Mouse (Mus musculus): Measurements from ENCODE around the gene Ptpn13. TPM values are rescaled to one million over a fixed set of nuclear protein-coding genes. Genes with fewer than 3 reads are reported as not detected.

Gene Ptpn13
- total and polyA plus RNA-seq, 3 experiments: 0.04 TPM; not detected in 2

- Histone ChIP-seq H3K4me3 (replicated peaks in 1 of 3; ENCODE audit: low read depth in 2 of 3, low read length in 2 of 3, poor library complexity in 1 of 3) (no peak overlapping the region), H3K79me2 (replicated peaks; ENCODE audit: control insufficient read depth, extremely low read depth, insufficient read depth, poor library complexity, severe bottlenecking) (no peaks in the 10 kb centered on the region), H3K27ac (ENCODE audit: insufficient read depth, low read depth) (no peak overlapping the region), H3K27me3 (replicated peaks) (no peaks in the 10 kb centered on the region), H3K9me3 (replicated peaks; ENCODE audit: low read length) (no peaks in the 10 kb centered on the region), H3K4me1 (ENCODE audit: control insufficient read depth in 1 of 2, insufficient read depth in 2 of 2) (peaks cover 0 to 9% of the 10 kb centered on the region in 2 experiments; a peak in 2 of 4 replicates), H3K9ac (ENCODE audit: insufficient read depth, low read depth) (no peak overlapping the region), H3K4me2 (ENCODE audit: insufficient read depth, low read depth, poor library complexity, severe bottlenecking) (no peak overlapping the region), H3K36me3 (replicated peaks in 1 of 2; ENCODE audit: control insufficient read depth in 1 of 2, insufficient read depth in 1 of 2, low read length in 1 of 2) (no peaks in the 10 kb centered on the region)
- dilution Hi-C loops (cut with MboI; ENCODE audit: extremely low pct_ligation_motif_present, extremely low pct_unique_long_range_greater_than_20kb, low sequenced_read_pairs) (no loop called here), in situ Hi-C loops (cut with MboI; ENCODE audit: low pct_ligation_motif_present, low pct_unique_long_range_greater_than_20kb, low sequenced_read_pairs) (no loop called here)
- no peak for TF ChIP-seq TBP (conservative IDR thresholded peaks at IDR 0.05; ENCODE audit: low read depth, low read length)
- DNase-seq (ENCODE audit: extremely low read depth): no peak
Observed at GRCm38 (mm10) chr5:103414542-103414941, 10.4 kb upstream of the Ptpn13 start.

DNA sequence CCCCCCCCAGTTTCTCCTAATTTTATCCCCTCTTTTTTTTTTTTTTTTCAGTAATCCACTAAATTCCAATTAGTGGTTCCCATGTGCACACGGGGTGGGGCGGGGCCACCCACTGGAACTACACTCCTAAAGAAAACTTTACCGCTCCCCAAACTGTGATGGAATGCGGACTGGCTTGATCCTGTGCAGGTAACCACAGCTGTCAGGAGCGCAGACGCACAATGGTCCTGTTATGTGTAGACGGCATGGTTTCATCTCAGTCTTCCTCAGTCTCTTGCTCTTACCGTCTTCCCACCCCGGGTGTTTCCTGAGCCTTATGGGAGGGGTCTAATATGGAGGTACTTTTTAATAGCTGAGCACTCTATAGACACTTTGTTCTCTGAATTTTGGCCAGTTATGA is 7.0 kb upstream of the Ptpn13 start:
- dilution Hi-C loops (cut with MboI; ENCODE audit: extremely low pct_ligation_motif_present, extremely low pct_unique_long_range_greater_than_20kb, low sequenced_read_pairs) (no loop called here), in situ Hi-C loops (cut with MboI; ENCODE audit: low pct_ligation_motif_present, low pct_unique_long_range_greater_than_20kb, low sequenced_read_pairs) (no loop called here)
- no peak overlapping the region for H3K4me3 ChIP-seq (replicated peaks in 1 of 3; ENCODE audit: low read depth in 2 of 3, low read length in 2 of 3, poor library complexity in 1 of 3)
- H3K27ac ChIP-seq (ENCODE audit: insufficient read depth, low read depth): no peak overlapping the region
- H3K4me2 ChIP-seq (ENCODE audit: insufficient read depth, low read depth, poor library complexity, severe bottlenecking): no peak overlapping the region
- no peaks in the 10 kb centered on the region for H3K9me3 ChIP-seq (replicated peaks; ENCODE audit: low read length)
- H3K27me3 ChIP-seq (replicated peaks): no peaks in the 10 kb centered on the region
- DNase-seq (ENCODE audit: extremely low read depth): no peak
- TF ChIP-seq MAZ (IDR thresholded peaks at IDR 0.05; ENCODE audit: low read depth, low read length) (no peak), GABPA (IDR thresholded peaks at IDR 0.05; ENCODE audit: insufficient replicate concordance, low read depth, low read length) (no peak), EP300 (IDR thresholded peaks at IDR 0.05; ENCODE audit: low read length) (no peak)
- no peak overlapping the region for H3K9ac ChIP-seq (ENCODE audit: insufficient read depth, low read depth)
- H3K4me1 ChIP-seq (ENCODE audit: control insufficient read depth in 1 of 2, insufficient read depth in 2 of 2): peaks cover 0 to 8% of the 10 kb centered on the region in 2 experiments; a peak in 2 of 4 replicates
- H3K79me2 ChIP-seq (replicated peaks; ENCODE audit: control insufficient read depth, extremely low read depth, insufficient read depth, poor library complexity, severe bottlenecking): no peaks in the 10 kb centered on the region
- no peaks in the 10 kb centered on the region for H3K36me3 ChIP-seq (replicated peaks in 1 of 2; ENCODE audit: control insufficient read depth in 1 of 2, insufficient read depth in 1 of 2, low read length in 1 of 2)

DNA sequence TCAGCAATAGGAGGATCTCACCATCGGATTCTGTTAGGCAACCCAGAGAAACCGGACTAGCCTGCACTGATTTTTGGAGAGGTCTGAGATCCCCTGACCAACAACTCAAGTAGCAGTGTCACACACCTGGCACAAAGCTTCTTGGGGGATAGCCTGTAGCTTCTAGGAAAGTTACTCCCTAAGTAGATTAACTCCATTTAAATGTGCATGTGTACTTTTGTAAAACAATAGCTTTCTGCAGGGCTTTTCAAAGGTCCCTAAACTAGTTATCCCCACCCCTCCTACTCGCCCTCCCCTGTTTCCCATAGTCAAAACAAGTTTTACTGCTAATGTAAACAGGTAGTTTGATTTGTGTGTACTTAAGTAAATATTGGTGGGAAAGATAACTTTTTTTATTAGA is 6.1 kb upstream of the Ptpn13 start:
- TF ChIP-seq PAX5 (IDR thresholded peaks at IDR 0.05; ENCODE audit: low read length): no peak
- TF ChIP-seq NRF1 (IDR thresholded peaks at IDR 0.05; ENCODE audit: low read depth, low read length): no peak
- TF ChIP-seq UBTF (IDR thresholded peaks at IDR 0.05; ENCODE audit: low read depth, low read length): no peak
- TF ChIP-seq RCOR1 (conservative IDR thresholded peaks at IDR 0.05; ENCODE audit: low read depth, low read length): no peak
- no peak for TF ChIP-seq ETS1 (conservative IDR thresholded peaks at IDR 0.05; ENCODE audit: low read depth, low read length)
- no peak for TF ChIP-seq GABPA (IDR thresholded peaks at IDR 0.05; ENCODE audit: insufficient replicate concordance, low read depth, low read length)
- no peak for TF ChIP-seq KAT2A (IDR thresholded peaks at IDR 0.05; ENCODE audit: insufficient replicate concordance, low read length)
- TF ChIP-seq SMC3 (IDR thresholded peaks at IDR 0.05; ENCODE audit: low read depth, low read length): no peak
- Histone ChIP-seq H3K79me2 (replicated peaks; ENCODE audit: control insufficient read depth, extremely low read depth, insufficient read depth, poor library complexity, severe bottlenecking) (no peaks in the 10 kb centered on the region), H3K9ac (ENCODE audit: insufficient read depth, low read depth) (no peak overlapping the region), H3K9me3 (replicated peaks; ENCODE audit: low read length) (no peaks in the 10 kb centered on the region), H3K36me3 (replicated peaks in 1 of 2; ENCODE audit: control insufficient read depth in 1 of 2, insufficient read depth in 1 of 2, low read length in 1 of 2) (no peaks in the 10 kb centered on the region), H3K4me2 (ENCODE audit: insufficient read depth, low read depth, poor library complexity, severe bottlenecking) (no peak overlapping the region), H3K27ac (ENCODE audit: insufficient read depth, low read depth) (no peak overlapping the region), H3K4me1 (ENCODE audit: control insufficient read depth in 1 of 2, insufficient read depth in 2 of 2) (peaks cover 0 to 13% of the 10 kb centered on the region in 2 experiments; a peak in 2 of 4 replicates), H3K27me3 (replicated peaks) (no peaks in the 10 kb centered on the region), H3K4me3 (replicated peaks in 1 of 3; ENCODE audit: low read depth in 2 of 3, low read length in 2 of 3, poor library complexity in 1 of 3) (no peak overlapping the region)
- dilution Hi-C loops (cut with MboI; ENCODE audit: extremely low pct_ligation_motif_present, extremely low pct_unique_long_range_greater_than_20kb, low sequenced_read_pairs): no loop called here
- DNase-seq (ENCODE audit: extremely low read depth): no peak
- in situ Hi-C loops (cut with MboI; ENCODE audit: low pct_ligation_motif_present, low pct_unique_long_range_greater_than_20kb, low sequenced_read_pairs): no loop called here

All from CH12.LX (cell line).